Mouse (Mus musculus) lung, postnatal 0 days (tissue): ENCODE measurements around the gene Map3k13. TPM values are rescaled to one million over a fixed set of nuclear protein-coding genes. Genes with fewer than 3 reads are reported as not detected.

ENCODE experiments used
- ATAC-seq: fragments of 200-750 bp; cut with Nextera tagmentation; 2 replicates; pipeline ENCODE4 v1.8.0; 2017; ENCODE audit warnings: moderate library complexity
- DNase-seq: peaks from one replicate; pipeline ENCODE4 v3.0.0-alpha.2; 2016; ENCODE audit warnings: low spot score
- H3K27ac ChIP-seq: fragments of 300-500 bp; sonication (generic); 2 replicates; pipeline ENCODE4 v1.5.1; 2014; ENCODE audit warnings: antibody characterized with exemption, mild to moderate bottlenecking, low read length, mixed read lengths
- H3K27me3 ChIP-seq: fragments of 300-500 bp; sonication (generic); replicated peaks from 2 replicates; pipeline ENCODE4 v1.6.1; 2014; ENCODE audit warnings: low read length, mixed read lengths; ENCODE audit not compliant: insufficient read depth
- H3K36me3 ChIP-seq: fragments of 300-500 bp; sonication (generic); 2 replicates; pipeline ENCODE4 v1.6.1; 2014; ENCODE audit warnings: low read length, mixed read lengths; ENCODE audit not compliant: insufficient read depth
- H3K4me1 ChIP-seq: fragments of 300-500 bp; sonication (generic); 2 replicates; pipeline ENCODE4 v1.6.1; 2014; ENCODE audit warnings: antibody characterized with exemption, low read depth, low read length, mixed read lengths; ENCODE audit not compliant: insufficient read depth
- H3K4me2 ChIP-seq: fragments of 300-500 bp; sonication (generic); replicated peaks from 2 replicates; pipeline ENCODE4 v1.6.1; 2014; ENCODE audit warnings: low read depth, mild to moderate bottlenecking, low read length, moderate library complexity, mixed read lengths
- H3K4me3 ChIP-seq: fragments of 300-500 bp; sonication (generic); 2 replicates; pipeline ENCODE4 v1.5.1; 2014; ENCODE audit warnings: low read depth, low read length
- H3K9ac ChIP-seq: fragments of 300-500 bp; sonication (generic); replicated peaks from 2 replicates; pipeline ENCODE4 v1.6.1; 2014; ENCODE audit warnings: low read depth, mild to moderate bottlenecking
- H3K9me3 ChIP-seq: fragments of 300-500 bp; sonication (generic); 2 replicates; pipeline ENCODE4 v1.6.1; 2016; ENCODE audit warnings: low read length, mixed read lengths
- CTCF ChIP-seq: IDR thresholded peaks from 2 replicates; pipeline ENCODE4 v1.5.1; 2016; ENCODE audit warnings: antibody characterized with exemption, mild to moderate bottlenecking
- EP300 ChIP-seq: IDR thresholded peaks from 2 replicates; pipeline ENCODE4 v1.6.1; 2016; ENCODE audit warnings: antibody characterized with exemption, mild to moderate bottlenecking, control low read depth
- WGBS: fragments of 180-500 bp; shearing (Covaris S2); extraction: QIAGEN DNeasy Blood & Tissue Kit; methylation state at CpG from one replicate; pipeline ENCODE4 v1.1.7; 2014; 5-methylcytosine and 5-hydroxymethylcytosine counted together
- polyA plus RNA-seq: library from polyadenylated mRNA; unstranded; fragments of >200 nt; fragmentation: Nextera tagmentation; extraction: Ambion mirVana; gene quantifications from 2 replicates; pipeline ENCODE4 v1.2.1, GENCODE M21; 2015

Gene Map3k13
- polyA plus RNA-seq, 1 experiment from 2014 or later = 0.37 TPM

- Histone ChIP-seq H3K27me3 (no peaks in the 10 kb centered on the region), H3K4me2 (no peak overlapping the region), H3K9me3 (no peaks in the 10 kb centered on the region), H3K27ac (no peak overlapping the region), H3K4me3 (no peak overlapping the region), H3K4me1 (no peaks in the 10 kb centered on the region), H3K36me3 (no peaks in the 10 kb centered on the region), H3K9ac (no peak overlapping the region)
- 64% methylated on average over 6 of the region's 6 CpGs for WGBS
- DNase-seq (no peak), ATAC-seq (no peak)
- TF ChIP-seq CTCF (no peak), EP300 (no peak)
Measured at GRCm38 (mm10) chr16:21970536-21970935, 176.4 kb downstream of the Map3k13 start.

DNA sequence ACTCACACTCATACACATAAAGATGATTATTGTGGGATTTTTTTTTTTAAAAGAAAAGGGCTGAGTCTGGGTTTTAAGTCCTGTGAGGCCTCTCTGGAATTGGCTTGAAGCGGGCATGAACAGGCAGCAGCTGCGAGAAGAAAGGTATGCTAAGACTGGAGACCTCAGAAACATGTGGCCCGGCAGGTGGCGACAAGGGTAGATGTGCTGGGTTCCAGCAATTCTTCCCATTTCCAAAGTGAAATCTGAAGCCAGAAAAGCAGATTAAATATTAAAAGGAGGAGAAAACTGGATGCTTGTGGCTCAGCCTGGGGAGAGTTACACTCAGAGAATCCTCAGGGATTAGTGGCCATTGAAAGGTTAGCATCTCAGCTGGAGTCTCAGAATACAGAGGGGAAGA is 177.3 kb downstream of the Map3k13 start:
- no peaks in the 10 kb centered on the region for H3K27me3 ChIP-seq
- ATAC-seq = no peak
- no peak for DNase-seq
- H3K27ac ChIP-seq = no peak overlapping the region
- H3K9me3 ChIP-seq = no peaks in the 10 kb centered on the region
- TF ChIP-seq CTCF (peak; percentile 32), EP300 (no peak)
- no peaks in the 10 kb centered on the region for H3K36me3 ChIP-seq
- WGBS = 49% methylated on average over 4 of the region's 4 CpGs
- H3K4me3 ChIP-seq = no peak overlapping the region
- H3K4me1 ChIP-seq = no peaks in the 10 kb centered on the region
- H3K4me2 ChIP-seq = no peak overlapping the region
- no peak overlapping the region for H3K9ac ChIP-seq

DNA sequence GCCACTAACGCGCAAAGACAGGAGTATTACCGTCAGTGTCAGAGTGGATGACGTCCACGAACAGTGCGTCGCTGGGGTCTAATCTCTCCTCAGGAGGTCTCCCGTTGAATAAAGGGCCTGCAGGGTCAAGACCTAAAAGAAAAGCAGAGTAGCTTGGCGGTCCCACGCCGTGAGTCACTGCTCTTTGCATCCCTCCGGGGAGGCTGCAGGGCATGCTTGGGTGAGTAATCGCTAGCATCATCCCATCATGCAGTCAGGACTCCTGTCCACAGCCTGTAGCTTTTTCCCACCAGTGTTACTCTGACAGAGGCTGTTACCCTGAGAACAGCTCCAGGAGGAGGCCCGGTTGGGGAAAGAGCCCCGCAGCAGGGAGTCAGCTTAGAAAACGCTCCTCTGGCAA is 182.1 kb downstream of the Map3k13 start:
- Histone ChIP-seq H3K27ac (no peak overlapping the region), H3K27me3 (no peaks in the 10 kb centered on the region), H3K4me3 (no peak overlapping the region), H3K9ac (no peak overlapping the region), H3K36me3 (peaks cover 2% of the 10 kb centered on the region; the same call in 1 of the 2 replicates), H3K4me1 (no peaks in the 10 kb centered on the region), H3K9me3 (no peaks in the 10 kb centered on the region), H3K4me2 (no peak overlapping the region)
- no peak for DNase-seq
- 12% methylated on average over 16 of the region's 16 CpGs for WGBS
- 0 out of 2 replicates have a peak, but pooled peaks have one; percentile 32 for ATAC-seq
- no peak for TF ChIP-seq CTCF
- TF ChIP-seq EP300 = no peak

- ATAC-seq (no peak), DNase-seq (no peak)
- Histone ChIP-seq H3K27me3 (no peaks in the 10 kb centered on the region), H3K4me1 (no peaks in the 10 kb centered on the region), H3K9ac (no peak overlapping the region), H3K9me3 (no peaks in the 10 kb centered on the region), H3K36me3 (peaks cover 2% of the 10 kb centered on the region; the same call in 1 of the 2 replicates), H3K27ac (no peak overlapping the region), H3K4me3 (no peak overlapping the region), H3K4me2 (no peak overlapping the region)
- TF ChIP-seq CTCF (no peak), EP300 (no peak)
- WGBS = 81% methylated on average over 5 of the region's 5 CpGs
Measured at GRCm38 (mm10) chr16:21977347-21977746, 183.2 kb downstream of the Map3k13 start.

Other genes starting within 250 kb of the Map3k13 start
- gene 2510009E07Rik, start 99.7 kb upstream of the Map3k13 start, polyA plus RNA-seq = 16.8 and 17.0 TPM in 2 replicates
- 2.0 and 2.5 TPM in 2 replicates for gene Ehhadh, start 6.5 kb upstream of the Map3k13 start, polyA plus RNA-seq
- gene Tmem41a, start 153.2 kb downstream of the Map3k13 start, polyA plus RNA-seq = 33.6 and 40.6 TPM in 2 replicates
- gene Liph, start 201.3 kb downstream of the Map3k13 start, polyA plus RNA-seq = 30.4 and 31.0 TPM in 2 replicates
- 29.6 and 30.2 TPM in 2 replicates for gene Senp2, start 215.1 kb downstream of the Map3k13 start, polyA plus RNA-seq